Mouse (Mus musculus) small intestine, adult 2 months (tissue): ENCODE results near the gene Mtif3.

Experiments
- CTCF ChIP-seq: fragments of 200-500 bp; IDR thresholded peaks from 2 replicates; pipeline ENCODE4 v1.5.1; 2012; ENCODE audit warnings: low read depth, mild to moderate bottlenecking, control low read depth, inconsistent platforms, low read length, moderate library complexity, mixed read lengths; ENCODE audit not compliant: insufficient replicate concordance, insufficient read length; ENCODE audit errors: extremely low read depth
- POLR2A ChIP-seq: fragments of 200-500 bp; IDR thresholded peaks from 2 replicates; pipeline ENCODE4 v1.6.1; 2012; ENCODE audit warnings: low read depth, mild to moderate bottlenecking, control low read depth, inconsistent platforms, low read length, moderate library complexity

DNA sequence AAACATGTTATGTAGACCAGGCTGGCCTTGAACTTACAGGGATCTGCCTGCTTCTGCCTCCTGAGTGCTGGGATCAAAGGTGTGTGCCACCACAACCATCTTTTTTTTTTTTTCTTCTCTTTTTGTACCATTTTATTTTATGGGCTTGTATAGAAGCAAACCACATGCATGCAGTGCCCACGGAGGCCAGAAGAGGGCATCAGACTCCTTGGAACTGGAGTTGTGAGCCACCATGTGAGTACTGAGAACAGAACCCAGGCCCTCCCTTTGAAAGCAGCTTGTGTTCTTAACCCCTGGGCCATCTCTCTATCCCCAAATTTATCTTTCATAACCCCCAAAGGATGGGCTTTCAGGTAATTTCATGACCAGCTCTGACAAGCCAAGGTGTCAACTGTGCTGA, 39.7 kb upstream of the Mtif3 start:
- peak; percentile 5; the same call in 1 of the 2 replicates for TF ChIP-seq CTCF
- TF ChIP-seq POLR2A: no peak
